Mouse (Mus musculus): ENCODE results near the gene Poglut1. TPM values are rescaled to one million over a fixed set of nuclear protein-coding genes. Genes with fewer than 3 reads are reported as not detected.
A peak's percentile ranks its signal among the peaks of the same experiment; 100 is the strongest.

The Poglut1 gene
- polyA plus RNA-seq, 1 experiment = 28.2 TPM

GRCm38 (mm10) chr16:38587163-38587562 is 37.1 kb upstream of the Poglut1 start:
- Histone ChIP-seq H3K4me1 (ENCODE audit: control insufficient read depth, insufficient read depth, low read length) (no peaks in the 10 kb centered on the region), H3K4me3 (ENCODE audit: insufficient read depth, low read length) (no peak overlapping the region), H3K27ac (ENCODE audit: insufficient read depth, low read depth, low read length) (no peak overlapping the region)
- TF ChIP-seq CTCF (IDR thresholded peaks at IDR 0.05; ENCODE audit: low read depth, low read length) = no peak
- no peak for TF ChIP-seq POLR2A (IDR thresholded peaks at IDR 0.05; ENCODE audit: borderline replicate concordance, low read depth, low read length)

- Histone ChIP-seq H3K27ac (ENCODE audit: insufficient read depth, low read depth, low read length) (no peak overlapping the region), H3K4me3 (ENCODE audit: insufficient read depth, low read length) (no peak overlapping the region), H3K4me1 (ENCODE audit: control insufficient read depth, insufficient read depth, low read length) (no peaks in the 10 kb centered on the region)
- TF ChIP-seq POLR2A (IDR thresholded peaks at IDR 0.05; ENCODE audit: borderline replicate concordance, low read depth, low read length) (no peak), CTCF (IDR thresholded peaks at IDR 0.05; ENCODE audit: low read depth, low read length) (no peak)
Measured at GRCm38 (mm10) chr16:38585186-38585585, 35.1 kb upstream of the Poglut1 start.

- H3K4me1 ChIP-seq (ENCODE audit: control insufficient read depth, insufficient read depth, low read length) = no peaks in the 10 kb centered on the region
- TF ChIP-seq CTCF (IDR thresholded peaks at IDR 0.05; ENCODE audit: low read depth, low read length) = no peak
- no peak for TF ChIP-seq POLR2A (IDR thresholded peaks at IDR 0.05; ENCODE audit: borderline replicate concordance, low read depth, low read length)
- no peak overlapping the region for H3K4me3 ChIP-seq (ENCODE audit: insufficient read depth, low read length)
- no peak overlapping the region for H3K27ac ChIP-seq (ENCODE audit: insufficient read depth, low read depth, low read length)
Measured at GRCm38 (mm10) chr16:38584761-38585160, 34.7 kb upstream of the Poglut1 start.

GRCm38 (mm10) chr16:38571481-38571880 is 21.4 kb upstream of the Poglut1 start:
- Histone ChIP-seq H3K4me3 (ENCODE audit: insufficient read depth, low read length) (no peak overlapping the region), H3K27ac (ENCODE audit: insufficient read depth, low read depth, low read length) (no peak overlapping the region), H3K4me1 (ENCODE audit: control insufficient read depth, insufficient read depth, low read length) (peaks cover 14% of the 10 kb centered on the region)
- TF ChIP-seq POLR2A (IDR thresholded peaks at IDR 0.05; ENCODE audit: borderline replicate concordance, low read depth, low read length) (no peak), CTCF (IDR thresholded peaks at IDR 0.05; ENCODE audit: low read depth, low read length) (no peak)

- Histone ChIP-seq H3K4me1 (ENCODE audit: control insufficient read depth, insufficient read depth, low read length) (peaks cover 16% of the 10 kb centered on the region), H3K27ac (ENCODE audit: insufficient read depth, low read depth, low read length) (no peak overlapping the region), H3K4me3 (ENCODE audit: insufficient read depth, low read length) (no peak overlapping the region)
- TF ChIP-seq CTCF (IDR thresholded peaks at IDR 0.05; ENCODE audit: low read depth, low read length) (no peak), POLR2A (IDR thresholded peaks at IDR 0.05; ENCODE audit: borderline replicate concordance, low read depth, low read length) (no peak)
Measured at GRCm38 (mm10) chr16:38568192-38568591, 18.1 kb upstream of the Poglut1 start.

GRCm38 (mm10) chr16:38563516-38563915 is 13.5 kb upstream of the Poglut1 start:
- H3K4me3 ChIP-seq (ENCODE audit: insufficient read depth, low read length) = peak overlapping the region; percentile 95
- TF ChIP-seq POLR2A (IDR thresholded peaks at IDR 0.05; ENCODE audit: borderline replicate concordance, low read depth, low read length) (no peak), CTCF (IDR thresholded peaks at IDR 0.05; ENCODE audit: low read depth, low read length) (no peak)
- H3K4me1 ChIP-seq (ENCODE audit: control insufficient read depth, insufficient read depth, low read length) = peaks cover 13% of the 10 kb centered on the region
- no peak overlapping the region for H3K27ac ChIP-seq (ENCODE audit: insufficient read depth, low read depth, low read length)

GRCm38 (mm10) chr16:38562968-38563327 is 12.9 kb upstream of the Poglut1 start:
- 0 out of 2 replicates have a peak, but pooled peaks have one; percentile 27 for TF ChIP-seq POLR2A (IDR thresholded peaks at IDR 0.05; ENCODE audit: borderline replicate concordance, low read depth, low read length)
- TF ChIP-seq CTCF (IDR thresholded peaks at IDR 0.05; ENCODE audit: low read depth, low read length) = no peak
- peaks cover 10% of the 10 kb centered on the region for H3K4me1 ChIP-seq (ENCODE audit: control insufficient read depth, insufficient read depth, low read length)
- peak overlapping the region; percentile 17; the same call in 1 of the 2 replicates for H3K27ac ChIP-seq (ENCODE audit: insufficient read depth, low read depth, low read length)
- peak overlapping the region; percentile 95 for H3K4me3 ChIP-seq (ENCODE audit: insufficient read depth, low read length)

GRCm38 (mm10) chr16:38562131-38562967 is 12.3 kb upstream of the Poglut1 start:
- Histone ChIP-seq H3K27ac (ENCODE audit: insufficient read depth, low read depth, low read length) (peak overlapping the region; percentile 58), H3K4me3 (ENCODE audit: insufficient read depth, low read length) (peak overlapping the region; percentile 95), H3K4me1 (ENCODE audit: control insufficient read depth, insufficient read depth, low read length) (peaks cover 6% of the 10 kb centered on the region; the same call in 1 of the 2 replicates)
- TF ChIP-seq POLR2A (IDR thresholded peaks at IDR 0.05; ENCODE audit: borderline replicate concordance, low read depth, low read length) (no peak), CTCF (IDR thresholded peaks at IDR 0.05; ENCODE audit: low read depth, low read length) (no peak)

GRCm38 (mm10) chr16:38558221-38558748 is 8.2 kb upstream of the Poglut1 start, which contains the start of gene Tmem39a:
Gene Tmem39a (plus strand): TSS chr16:38558698.
- Histone ChIP-seq H3K4me3 (ENCODE audit: insufficient read depth, low read length) (no peak within 1 kb of the TSS), H3K4me1 (ENCODE audit: control insufficient read depth, insufficient read depth, low read length) (peaks cover under 1% of the 10 kb centered on the region), H3K27ac (ENCODE audit: insufficient read depth, low read depth, low read length) (no peak within 1 kb of the TSS)
- no peak for TF ChIP-seq POLR2A (IDR thresholded peaks at IDR 0.05; ENCODE audit: borderline replicate concordance, low read depth, low read length)
- no peak for TF ChIP-seq CTCF (IDR thresholded peaks at IDR 0.05; ENCODE audit: low read depth, low read length)

GRCm38 (mm10) chr16:38555988-38556387 is 5.9 kb upstream of the Poglut1 start:
- no peak overlapping the region for H3K4me3 ChIP-seq (ENCODE audit: insufficient read depth, low read length)
- no peak overlapping the region for H3K27ac ChIP-seq (ENCODE audit: insufficient read depth, low read depth, low read length)
- peaks cover 3% of the 10 kb centered on the region for H3K4me1 ChIP-seq (ENCODE audit: control insufficient read depth, insufficient read depth, low read length)
- TF ChIP-seq CTCF (IDR thresholded peaks at IDR 0.05; ENCODE audit: low read depth, low read length) = no peak
- no peak for TF ChIP-seq POLR2A (IDR thresholded peaks at IDR 0.05; ENCODE audit: borderline replicate concordance, low read depth, low read length)

Measured in bone marrow macrophage, adult 2 months (primary cell).